Mouse (Mus musculus): ENCODE measurements around the gene Gm17387.

Gene Gm17387

DNA sequence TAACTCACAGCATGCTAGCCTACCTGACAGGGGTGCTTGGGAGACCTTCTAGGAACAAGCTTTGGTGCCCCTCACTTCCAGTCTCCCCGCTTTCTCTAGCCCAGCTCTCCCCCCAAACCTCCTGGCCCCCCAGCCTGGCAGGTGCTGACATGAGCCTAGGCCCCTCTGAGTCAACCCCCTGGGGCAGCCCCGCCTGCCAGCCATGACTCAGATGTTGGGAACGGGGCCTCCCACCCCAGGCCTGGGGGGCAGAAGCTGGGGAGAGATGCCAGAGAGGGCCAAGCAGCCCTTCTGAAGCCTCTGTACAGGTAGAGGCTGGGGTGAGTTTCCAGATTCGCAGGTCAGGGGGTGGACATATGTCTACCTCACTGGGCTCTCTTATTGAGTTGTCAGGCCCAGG is 49.9 kb downstream of the Gm17387 start:
- DNase-seq = no peak
